Mouse (Mus musculus) lung, embryonic 16.5 days (tissue): Measurements from ENCODE around the gene Klhl1. TPM values are rescaled to one million over a fixed set of nuclear protein-coding genes. Genes with fewer than 3 reads are reported as not detected.

Source experiments
- ATAC-seq: fragments of 200-750 bp; cut with Nextera tagmentation; 2 replicates; pipeline ENCODE4 v1.8.0; 2017; ENCODE audit warnings: low read depth, mild to moderate bottlenecking, moderate library complexity
- H3K27ac ChIP-seq: fragments of 300-500 bp; sonication (generic); 2 replicates; pipeline ENCODE4 v1.5.1; 2014; ENCODE audit warnings: mild to moderate bottlenecking, control low read depth, low read length
- H3K27me3 ChIP-seq: fragments of 300-500 bp; sonication (generic); 2 replicates; pipeline ENCODE4 v1.6.1; 2014; ENCODE audit warnings: low read depth, low read length, mixed read lengths; ENCODE audit not compliant: control insufficient read depth, insufficient read depth
- H3K36me3 ChIP-seq: fragments of 300-500 bp; sonication (generic); 2 replicates; pipeline ENCODE4 v1.6.1; 2014; ENCODE audit warnings: low read length; ENCODE audit not compliant: control insufficient read depth, insufficient read depth
- H3K4me1 ChIP-seq: fragments of 300-500 bp; sonication (generic); replicated peaks from 2 replicates; pipeline ENCODE4 v1.6.1; 2014; ENCODE audit warnings: low read length, mixed read lengths; ENCODE audit not compliant: control insufficient read depth, insufficient read depth
- H3K4me2 ChIP-seq: fragments of 300-500 bp; sonication (generic); 2 replicates; pipeline ENCODE4 v1.6.1; 2014; ENCODE audit warnings: low read depth, low read length, control low read depth
- H3K4me3 ChIP-seq: fragments of 300-500 bp; sonication (generic); 2 replicates; pipeline ENCODE4 v1.5.1; 2014; ENCODE audit warnings: mild to moderate bottlenecking, low read length, control low read depth
- H3K9ac ChIP-seq: fragments of 300-500 bp; sonication (generic); 2 replicates; pipeline ENCODE4 v1.6.1; 2014; ENCODE audit warnings: low read length, control low read depth
- H3K9me3 ChIP-seq: fragments of 300-500 bp; sonication (generic); 2 replicates; pipeline ENCODE4 v1.6.1; 2016; ENCODE audit warnings: low read length; ENCODE audit not compliant: control insufficient read depth
- WGBS: fragments of 180-500 bp; shearing (Covaris S2); extraction: QIAGEN DNeasy Blood & Tissue Kit; methylation state at CpG from one replicate; pipeline ENCODE4 v1.1.7; 2014; 5-methylcytosine and 5-hydroxymethylcytosine counted together
- polyA plus RNA-seq: library from polyadenylated mRNA; unstranded; fragments of >200 nt; fragmentation: Nextera tagmentation; extraction: Ambion mirVana; gene quantifications from 2 replicates; pipeline ENCODE4 v1.2.1, GENCODE M21; 2015

Gene Klhl1
- not detected in 2 replicates for polyA plus RNA-seq

DNA sequence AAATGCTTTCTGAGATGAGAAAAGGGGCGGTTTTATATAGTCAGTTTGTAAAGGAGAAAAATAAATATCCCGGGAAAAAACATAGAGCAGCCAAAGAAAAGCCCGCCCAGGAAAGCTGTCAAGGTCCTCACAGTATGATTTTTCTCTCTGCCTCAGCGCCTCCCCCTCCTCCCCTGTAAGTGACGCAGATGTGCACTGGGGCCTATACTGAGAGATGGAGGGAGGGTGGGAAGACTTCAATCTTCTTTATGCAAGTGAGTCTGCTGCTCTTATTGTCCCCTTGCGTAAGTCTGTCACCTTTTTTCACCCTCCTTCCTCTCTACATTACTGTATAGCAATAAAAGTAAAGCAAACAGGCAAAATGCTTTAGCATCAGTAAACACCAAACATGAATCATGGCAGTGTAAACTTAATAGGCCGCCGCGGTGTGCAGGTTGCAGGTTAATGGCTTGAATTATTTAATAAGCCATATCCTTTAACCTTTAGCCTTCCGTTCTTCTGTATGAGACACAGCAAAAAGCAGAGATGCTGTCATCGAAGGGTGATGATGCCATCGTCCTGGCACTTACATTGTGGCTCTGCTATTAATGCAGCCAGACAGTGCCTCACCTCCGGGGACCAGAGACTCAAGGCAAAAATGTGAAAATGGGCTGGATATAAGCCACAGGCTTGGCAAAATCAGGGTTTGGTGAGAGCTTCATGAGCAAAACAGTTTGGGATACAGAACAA, at the start of gene Klhl1:
TSS of gene Klhl1 (minus strand) at position 149 of the 729 bp plus-strand sequence.
- Histone ChIP-seq H3K4me2 (peak within 1 kb of the TSS; percentile 69), H3K9me3 (no peaks in the 10 kb centered on the region), H3K36me3 (no peaks in the 10 kb centered on the region), H3K27me3 (peaks cover 8% of the 10 kb centered on the region), H3K9ac (no peak within 1 kb of the TSS), H3K27ac (no peak within 1 kb of the TSS), H3K4me3 (peak within 1 kb of the TSS; percentile 36), H3K4me1 (no peaks in the 10 kb centered on the region; the same call in 1 of the 2 replicates)
- no peak for ATAC-seq
- WGBS, result 44% methylated on average over 13 of the region's 13 CpGs

DNA sequence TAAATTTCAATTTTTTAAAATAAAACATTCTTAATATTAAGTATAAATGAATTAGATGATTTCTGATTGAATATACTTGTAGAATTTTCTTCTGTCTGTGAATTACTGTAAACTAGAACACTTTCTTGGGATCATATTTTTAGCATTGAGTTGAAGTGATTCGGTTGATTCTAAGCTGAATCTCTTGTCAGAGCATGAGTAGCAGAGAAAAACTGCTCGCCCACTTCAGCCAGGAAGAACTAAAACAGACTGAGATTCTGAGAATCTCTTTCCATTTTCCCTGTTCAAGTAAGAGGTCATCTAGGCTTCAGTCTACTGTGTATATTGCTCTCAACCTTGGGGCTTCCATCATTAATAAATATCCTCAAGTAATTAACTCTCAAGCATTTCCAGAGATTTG, 34.8 kb upstream of the Klhl1 start:
- no peak overlapping the region for H3K9ac ChIP-seq
- WGBS, result 77% methylated on average over 2 of the region's 2 CpGs
- ATAC-seq, result no peak
- no peaks in the 10 kb centered on the region for H3K27me3 ChIP-seq
- H3K4me1 ChIP-seq, result no peaks in the 10 kb centered on the region
- no peak overlapping the region for H3K4me2 ChIP-seq
- H3K9me3 ChIP-seq, result no peaks in the 10 kb centered on the region
- H3K27ac ChIP-seq, result no peak overlapping the region
- no peaks in the 10 kb centered on the region for H3K36me3 ChIP-seq
- H3K4me3 ChIP-seq, result no peak overlapping the region

DNA sequence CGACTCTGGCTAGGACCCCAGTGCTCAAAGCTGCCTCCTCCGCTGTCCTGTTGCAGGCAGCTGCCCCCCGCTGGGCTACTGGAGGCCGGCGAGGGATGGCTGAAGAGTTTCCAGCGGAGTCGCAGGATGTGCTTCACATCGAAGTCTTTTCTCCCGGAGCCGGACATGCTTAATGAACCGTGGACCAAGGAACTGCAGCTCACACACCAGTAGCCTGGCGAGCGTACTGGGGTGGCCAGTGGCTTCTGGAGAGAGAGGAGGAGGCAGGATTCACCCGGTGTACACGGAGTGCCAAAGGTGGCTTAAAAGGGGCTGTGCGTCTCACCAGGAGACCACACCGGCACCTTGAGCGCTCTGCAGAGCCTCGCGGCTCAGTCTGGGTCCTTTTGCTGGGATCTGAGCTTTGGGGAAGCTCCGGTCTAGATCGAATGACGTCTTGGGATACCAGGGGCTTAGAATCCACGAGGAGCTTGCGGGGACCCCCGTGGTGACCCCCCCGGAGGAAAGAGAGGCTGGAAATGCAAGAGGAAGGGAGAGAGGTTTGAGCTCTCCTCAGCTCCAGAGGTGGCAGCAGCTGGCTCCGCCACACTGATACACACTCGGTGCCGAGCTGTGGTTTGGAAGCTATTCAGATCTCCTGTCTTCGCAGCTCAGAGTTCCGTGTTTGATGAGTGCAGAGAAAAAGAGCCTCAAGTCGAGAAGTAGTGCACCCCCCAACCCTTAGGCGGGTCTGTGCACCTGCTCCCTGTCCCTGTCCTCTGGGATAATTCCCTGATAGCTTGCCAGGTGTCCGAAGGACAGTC, 550 bp downstream of the Klhl1 start:
- Histone ChIP-seq H3K27me3 (peaks cover 8% of the 10 kb centered on the region), H3K36me3 (no peaks in the 10 kb centered on the region), H3K4me3 (peak overlapping the region; percentile 36), H3K27ac (no peak overlapping the region), H3K9me3 (no peaks in the 10 kb centered on the region), H3K4me2 (peak overlapping the region; percentile 69), H3K9ac (no peak overlapping the region), H3K4me1 (no peaks in the 10 kb centered on the region; the same call in 1 of the 2 replicates)
- WGBS, result 1% methylated on average over 35 of the region's 35 CpGs
- ATAC-seq, result no peak

DNA sequence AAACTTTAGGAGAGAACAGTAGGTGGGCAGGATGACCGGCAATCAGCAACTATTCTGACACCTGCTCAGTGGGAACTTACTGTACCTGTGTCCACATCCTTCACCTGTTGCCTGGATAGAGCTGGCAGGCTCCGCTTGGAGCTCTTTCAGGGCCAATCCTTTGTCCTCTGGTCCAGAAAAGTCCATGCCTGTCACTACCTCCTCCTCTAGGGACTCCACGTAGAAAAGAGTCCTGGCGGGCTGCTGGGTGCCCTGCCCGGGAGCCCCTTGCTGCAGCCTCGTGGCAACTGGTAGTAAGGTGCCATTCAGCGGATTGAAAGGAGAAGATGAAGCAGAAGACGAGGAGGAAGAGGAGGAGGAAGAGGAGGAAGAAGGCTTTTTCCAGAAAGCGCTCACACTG, 1.2 kb downstream of the Klhl1 start:
- Histone ChIP-seq H3K4me2 (peak overlapping the region; percentile 69), H3K4me1 (no peaks in the 10 kb centered on the region; the same call in 1 of the 2 replicates), H3K27ac (no peak overlapping the region), H3K9me3 (no peaks in the 10 kb centered on the region), H3K4me3 (peak overlapping the region; percentile 36), H3K9ac (no peak overlapping the region), H3K36me3 (no peaks in the 10 kb centered on the region), H3K27me3 (peaks cover 8% of the 10 kb centered on the region)
- 11% methylated on average over 9 of the region's 9 CpGs for WGBS
- no peak for ATAC-seq

DNA sequence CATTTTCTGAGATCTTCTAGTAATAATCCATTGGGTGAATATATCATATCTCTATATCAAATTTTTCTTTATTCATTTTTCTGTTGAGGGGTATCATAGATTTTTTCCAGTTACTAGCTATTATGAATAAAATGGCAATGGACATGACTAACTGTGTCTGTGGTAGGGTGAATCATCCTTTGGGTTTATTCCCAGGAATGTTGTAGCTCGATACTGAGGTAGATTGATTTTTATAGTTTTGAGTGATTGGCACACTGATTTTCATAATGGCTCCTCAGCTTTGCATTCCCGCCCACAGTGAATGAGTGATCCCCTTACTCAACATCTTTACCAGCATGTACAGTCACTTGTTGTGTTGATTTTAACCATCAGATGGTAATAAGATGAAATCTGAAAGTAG, 19.0 kb downstream of the Klhl1 start:
- no peaks in the 10 kb centered on the region for H3K9me3 ChIP-seq
- ATAC-seq, result no peak
- WGBS, result 88% methylated on average over 2 of the region's 2 CpGs
- no peak overlapping the region for H3K27ac ChIP-seq
- H3K4me2 ChIP-seq, result no peak overlapping the region
- H3K4me1 ChIP-seq, result no peaks in the 10 kb centered on the region
- H3K4me3 ChIP-seq, result no peak overlapping the region
- H3K27me3 ChIP-seq, result no peaks in the 10 kb centered on the region
- H3K9ac ChIP-seq, result no peak overlapping the region
- no peaks in the 10 kb centered on the region for H3K36me3 ChIP-seq

DNA sequence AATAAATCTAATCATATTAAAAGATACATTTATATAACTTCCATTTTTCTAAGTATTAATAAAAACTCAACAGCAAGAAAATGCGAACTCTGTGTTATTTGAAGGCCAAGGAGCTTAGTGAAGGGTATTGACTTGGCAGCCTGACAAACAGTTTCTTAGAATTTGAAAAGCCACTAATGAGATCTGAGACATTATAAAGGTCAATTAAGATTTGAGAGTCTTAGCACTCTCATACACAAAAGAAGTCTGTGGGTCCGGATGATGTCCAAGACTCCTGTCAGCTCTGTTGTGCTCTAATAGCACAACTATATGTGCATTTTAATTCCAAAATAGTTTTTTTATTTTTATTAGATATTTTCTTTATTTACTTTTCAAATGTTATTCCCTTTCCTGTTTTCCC, 47.1 kb downstream of the Klhl1 start:
- H3K27ac ChIP-seq, result no peak overlapping the region
- 76% methylated on average over 2 of the region's 2 CpGs for WGBS
- H3K9me3 ChIP-seq, result no peaks in the 10 kb centered on the region
- no peak overlapping the region for H3K4me3 ChIP-seq
- no peaks in the 10 kb centered on the region for H3K4me1 ChIP-seq
- no peaks in the 10 kb centered on the region for H3K27me3 ChIP-seq
- H3K4me2 ChIP-seq, result no peak overlapping the region
- no peak for ATAC-seq
- H3K9ac ChIP-seq, result no peak overlapping the region
- H3K36me3 ChIP-seq, result no peaks in the 10 kb centered on the region

DNA sequence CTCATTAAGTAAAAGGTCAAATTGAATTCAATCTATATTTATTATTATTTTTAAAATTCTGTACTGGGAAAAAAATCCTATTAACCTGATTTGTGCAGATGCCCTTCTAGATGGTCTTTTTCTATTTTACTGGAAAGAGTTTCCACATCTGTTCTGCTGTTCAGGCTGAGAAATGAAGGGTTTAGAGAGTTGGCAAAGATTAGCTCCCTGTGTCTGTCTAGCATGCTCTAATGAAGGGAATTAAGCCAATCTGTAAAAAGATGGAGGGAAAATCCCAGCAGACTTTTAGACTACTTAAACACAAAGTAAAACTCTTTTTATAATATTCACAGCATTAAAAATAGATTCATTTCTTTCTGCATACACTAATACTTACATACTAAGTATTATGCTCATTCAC, 47.6 kb downstream of the Klhl1 start:
- no peaks in the 10 kb centered on the region for H3K9me3 ChIP-seq
- no peaks in the 10 kb centered on the region for H3K36me3 ChIP-seq
- H3K4me2 ChIP-seq, result no peak overlapping the region
- no peak overlapping the region for H3K4me3 ChIP-seq
- H3K27me3 ChIP-seq, result no peaks in the 10 kb centered on the region
- H3K9ac ChIP-seq, result no peak overlapping the region
- H3K4me1 ChIP-seq, result no peaks in the 10 kb centered on the region
- H3K27ac ChIP-seq, result no peak overlapping the region
- no peak for ATAC-seq

DNA sequence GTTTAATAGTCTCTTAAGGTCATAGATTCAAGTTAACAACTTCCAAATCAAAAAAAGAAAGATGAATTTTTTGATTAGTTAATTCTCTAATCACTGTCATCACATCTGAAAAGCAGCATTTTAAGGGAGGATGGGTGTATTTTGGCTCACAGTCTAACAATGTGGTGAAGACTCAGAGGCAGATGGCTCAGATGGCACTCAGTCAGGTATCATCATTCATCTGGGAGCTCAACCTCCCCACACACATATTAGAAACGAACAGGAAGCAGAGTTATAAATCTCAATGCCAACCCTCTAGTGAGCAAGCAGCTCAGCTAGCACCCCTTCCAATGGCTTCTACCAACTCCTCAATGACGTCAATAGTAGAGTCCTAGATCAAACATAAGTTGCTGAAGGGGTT, 57.1 kb downstream of the Klhl1 start:
- H3K36me3 ChIP-seq, result no peaks in the 10 kb centered on the region
- no peak overlapping the region for H3K4me3 ChIP-seq
- no peak for ATAC-seq
- H3K27ac ChIP-seq, result no peak overlapping the region
- H3K4me1 ChIP-seq, result no peaks in the 10 kb centered on the region
- 61% methylated on average over 2 of the region's 2 CpGs for WGBS
- H3K27me3 ChIP-seq, result no peaks in the 10 kb centered on the region
- H3K9ac ChIP-seq, result no peak overlapping the region
- H3K4me2 ChIP-seq, result no peak overlapping the region
- no peaks in the 10 kb centered on the region for H3K9me3 ChIP-seq

DNA sequence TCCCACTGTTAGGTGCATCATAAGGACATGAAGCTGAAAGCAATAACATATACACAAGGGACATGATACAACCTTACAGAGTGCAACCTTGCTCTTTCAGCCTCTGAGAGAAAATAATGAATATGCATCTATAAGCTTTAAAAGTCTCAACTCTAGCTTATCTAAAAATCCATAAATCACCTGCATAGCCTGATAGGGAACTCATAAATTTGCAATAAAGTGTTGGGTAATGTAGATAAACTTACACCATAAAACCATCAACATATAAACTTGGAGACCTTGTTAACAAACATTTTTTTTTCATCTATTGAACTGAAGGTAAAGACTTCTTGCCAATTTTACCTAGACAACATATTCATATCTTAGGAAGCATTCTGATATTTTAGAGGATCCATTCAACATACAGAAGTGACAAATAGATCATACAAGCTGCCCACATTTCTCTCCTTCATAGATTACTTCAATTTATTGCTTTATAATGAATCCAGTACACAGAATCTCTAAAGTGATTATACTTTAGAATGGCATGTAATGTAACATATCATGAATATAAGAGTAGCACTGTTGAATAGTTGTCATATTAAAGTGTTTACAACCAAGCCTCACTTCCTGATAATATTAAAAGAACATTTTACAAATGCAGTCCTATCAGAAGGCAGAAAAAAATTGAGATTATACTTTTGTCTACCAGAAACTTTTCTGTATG, 126.7 kb downstream of the Klhl1 start:
- no peaks in the 10 kb centered on the region for H3K4me1 ChIP-seq
- no peak overlapping the region for H3K4me2 ChIP-seq
- no peaks in the 10 kb centered on the region for H3K36me3 ChIP-seq
- H3K9ac ChIP-seq, result no peak overlapping the region
- H3K27ac ChIP-seq, result no peak overlapping the region
- H3K9me3 ChIP-seq, result no peaks in the 10 kb centered on the region
- no peak for ATAC-seq
- no peak overlapping the region for H3K4me3 ChIP-seq
- no peaks in the 10 kb centered on the region for H3K27me3 ChIP-seq
